Mouse (Mus musculus) heart, embryonic 10.5 days (tissue): Measurements from ENCODE around the gene E130308A19Rik. TPM values are rescaled to one million over a fixed set of nuclear protein-coding genes. Genes with fewer than 3 reads are reported as not detected.

ENCODE experiments used
- DNase-seq: peaks from one replicate; pipeline ENCODE4 v3.0.0-alpha.2; 2017; ENCODE audit warnings: low spot score
- H3K27ac ChIP-seq: fragments of 300-500 bp; sonication (generic); 2 replicates; pipeline ENCODE4 v1.5.1; 2016; ENCODE audit warnings: mild to moderate bottlenecking
- H3K27me3 ChIP-seq: fragments of 300-500 bp; sonication (generic); 2 replicates; pipeline ENCODE4 v1.6.1; 2016; ENCODE audit warnings: mild to moderate bottlenecking; ENCODE audit not compliant: poor library complexity, insufficient read depth, severe bottlenecking
- H3K36me3 ChIP-seq: fragments of 300-500 bp; sonication (generic); 2 replicates; pipeline ENCODE4 v1.6.1; 2016; ENCODE audit warnings: mild to moderate bottlenecking, moderate library complexity
- H3K4me1 ChIP-seq: fragments of 300-500 bp; sonication (generic); 2 replicates; pipeline ENCODE4 v1.6.1; 2016; ENCODE audit warnings: mild to moderate bottlenecking
- H3K4me3 ChIP-seq: fragments of 300-500 bp; sonication (generic); 2 replicates; pipeline ENCODE4 v1.5.1; 2016; ENCODE audit warnings: mild to moderate bottlenecking, moderate library complexity
- H3K9me3 ChIP-seq: fragments of 300-500 bp; sonication (generic); 2 replicates; pipeline ENCODE4 v1.6.1; 2016; ENCODE audit warnings: mild to moderate bottlenecking, moderate library complexity
- WGBS: fragments of 180-500 bp; shearing (Covaris S2); methylation state at CpG from one replicate; pipeline ENCODE4 v1.1.7; 2016; 5-methylcytosine and 5-hydroxymethylcytosine counted together
- polyA plus RNA-seq: library from polyadenylated mRNA; unstranded; fragments of >200 nt; fragmentation: Nextera tagmentation; extraction: Ambion mirVana; gene quantifications from 2 replicates; pipeline ENCODE4 v1.2.1, GENCODE M21; 2016

The E130308A19Rik gene
- polyA plus RNA-seq, 1 experiment from 2014 or later: 37.3 TPM

GRCm38 (mm10) chr4:59805968-59806878 is 180.2 kb downstream of the E130308A19Rik start:
- Histone ChIP-seq H3K9me3 (no peaks in the 10 kb centered on the region), H3K27me3 (no peaks in the 10 kb centered on the region), H3K4me3 (peak overlapping the region; percentile 99), H3K27ac (peak overlapping the region; percentile 94), H3K36me3 (no peaks in the 10 kb centered on the region), H3K4me1 (peaks cover 20% of the 10 kb centered on the region)
- DNase-seq: peak; percentile 81
- WGBS: 0% methylated on average over 58 of the region's 58 CpGs

GRCm38 (mm10) chr4:59806879-59807195 is 180.8 kb downstream of the E130308A19Rik start:
- WGBS: 1% methylated on average over 9 of the region's 9 CpGs
- H3K4me3 ChIP-seq: peak overlapping the region; percentile 99
- H3K27me3 ChIP-seq: no peaks in the 10 kb centered on the region
- no peaks in the 10 kb centered on the region for H3K9me3 ChIP-seq
- peaks cover 21% of the 10 kb centered on the region for H3K4me1 ChIP-seq
- H3K27ac ChIP-seq: peak overlapping the region; percentile 94
- no peaks in the 10 kb centered on the region for H3K36me3 ChIP-seq
- no peak for DNase-seq

- Histone ChIP-seq H3K9me3 (no peaks in the 10 kb centered on the region), H3K27ac (no peak overlapping the region), H3K36me3 (no peaks in the 10 kb centered on the region), H3K4me1 (peaks cover 21% of the 10 kb centered on the region), H3K27me3 (no peaks in the 10 kb centered on the region), H3K4me3 (peak overlapping the region; percentile 99)
- DNase-seq: no peak
- 65% methylated on average over 2 of the region's 2 CpGs for WGBS
These were observed 181.5 kb downstream of the E130308A19Rik start for GRCm38 (mm10) chr4:59807521-59807920.

- WGBS: 75% methylated on average over 5 of the region's 5 CpGs
- Histone ChIP-seq H3K27me3 (no peaks in the 10 kb centered on the region), H3K4me1 (peaks cover 21% of the 10 kb centered on the region), H3K4me3 (no peak overlapping the region), H3K27ac (no peak overlapping the region), H3K9me3 (no peaks in the 10 kb centered on the region), H3K36me3 (no peaks in the 10 kb centered on the region)
- no peak for DNase-seq
These were observed 182.4 kb downstream of the E130308A19Rik start for GRCm38 (mm10) chr4:59808396-59808795.

Other genes with a start within 250 kb of the E130308A19Rik start
- gene Susd1, start 187.6 kb upstream of the E130308A19Rik start, polyA plus RNA-seq: 8.1 and 9.7 TPM in 2 replicates
- gene Ptbp3, start 76.8 kb upstream of the E130308A19Rik start, polyA plus RNA-seq: 38.3 and 41.3 TPM in 2 replicates
- gene Hsdl2, start 44.6 kb upstream of the E130308A19Rik start, polyA plus RNA-seq: 27.6 and 32.5 TPM in 2 replicates
- 56.9 and 57.5 TPM in 2 replicates for gene Inip, start 175.4 kb downstream of the E130308A19Rik start, polyA plus RNA-seq
- 5.2 and 8.1 TPM in 2 replicates for gene Snx30, start 179.6 kb downstream of the E130308A19Rik start, polyA plus RNA-seq